Mouse (Mus musculus) ovary, adult 2 months (tissue): ENCODE results near the gene Mkln1. TPM values are rescaled to one million over a fixed set of nuclear protein-coding genes. Genes with fewer than 3 reads are reported as not detected.

Experiments
- polyA plus RNA-seq: library from polyadenylated mRNA; depleted of rRNA; stranded (reverse); fragments of >200 nt; gene quantifications from 2 replicates; pipeline ENCODE4 v1.2.3, GENCODE M21; 2012; rRNA removed

The Mkln1 gene
- polyA plus RNA-seq: 12.7 and 14.9 TPM in 2 replicates

GRCm38 (mm10) chr6:31398431-31399205, at the start of gene Mkln1:
Mkln1 (plus strand) TSS chr6:31398735.

DNA sequence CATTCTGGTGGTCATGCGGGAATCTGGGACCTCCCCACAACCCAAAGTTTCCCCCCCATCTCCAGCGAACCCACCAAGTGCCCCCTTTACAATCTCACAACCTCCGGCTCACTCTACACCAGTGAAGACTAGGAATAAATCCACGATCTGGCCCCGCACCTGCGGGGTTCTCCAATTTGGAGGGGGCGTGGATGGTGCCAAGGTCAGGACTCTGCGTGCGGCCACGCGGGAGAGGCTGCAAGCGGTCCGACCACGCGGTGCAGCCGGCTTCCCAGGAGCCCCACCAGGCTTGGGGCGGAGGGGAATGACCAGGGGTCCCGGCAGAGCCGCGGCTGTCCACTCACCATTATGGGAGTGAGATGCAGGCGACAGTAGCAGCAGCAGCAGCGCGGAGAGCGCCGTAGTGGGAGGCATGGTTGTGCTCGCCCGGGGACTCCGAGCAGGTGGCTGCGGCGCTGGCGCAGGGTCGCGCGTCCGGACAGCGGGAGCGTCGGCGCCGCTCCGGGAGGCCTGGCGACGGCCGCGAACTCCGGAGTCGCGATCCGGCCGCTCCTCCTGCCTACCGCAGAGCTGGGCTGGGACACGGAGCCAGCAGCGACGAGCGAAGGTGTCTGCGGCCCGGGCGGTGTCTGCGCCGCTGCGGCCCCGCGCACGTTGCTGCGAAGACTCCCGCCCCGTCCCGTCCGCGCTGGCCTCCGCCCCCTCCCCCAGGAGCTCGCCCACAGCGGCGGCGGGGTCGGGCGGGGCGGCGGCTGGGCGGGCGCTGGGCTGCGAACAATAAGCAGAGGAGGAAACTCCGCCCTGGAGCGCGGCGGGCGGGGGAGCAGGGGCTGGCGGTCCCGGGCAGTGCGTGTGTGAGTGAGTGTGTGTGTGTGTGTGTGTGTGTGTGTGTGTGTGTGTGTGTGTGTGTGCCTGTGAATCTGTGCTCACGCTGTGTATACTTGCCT, 165.0 kb downstream of the Mkln1 start, which contains the start of gene Podxl:
Gene Podxl (minus strand): TSS at position 747 of the 947 bp plus-strand sequence.

Other genes with a start within 250 kb of the Mkln1 start
- gene Podxl, start 165.2 kb downstream of the Mkln1 start, polyA plus RNA-seq: 47.8 and 59.7 TPM in 2 replicates